Mouse (Mus musculus): ENCODE data around the gene Cnot1. TPM values are rescaled to one million over a fixed set of nuclear protein-coding genes. Genes with fewer than 3 reads are reported as not detected.

Cnot1 gene
- total RNA-seq, 2 experiments from 2014 or later: 152 to 174 TPM

DNA sequence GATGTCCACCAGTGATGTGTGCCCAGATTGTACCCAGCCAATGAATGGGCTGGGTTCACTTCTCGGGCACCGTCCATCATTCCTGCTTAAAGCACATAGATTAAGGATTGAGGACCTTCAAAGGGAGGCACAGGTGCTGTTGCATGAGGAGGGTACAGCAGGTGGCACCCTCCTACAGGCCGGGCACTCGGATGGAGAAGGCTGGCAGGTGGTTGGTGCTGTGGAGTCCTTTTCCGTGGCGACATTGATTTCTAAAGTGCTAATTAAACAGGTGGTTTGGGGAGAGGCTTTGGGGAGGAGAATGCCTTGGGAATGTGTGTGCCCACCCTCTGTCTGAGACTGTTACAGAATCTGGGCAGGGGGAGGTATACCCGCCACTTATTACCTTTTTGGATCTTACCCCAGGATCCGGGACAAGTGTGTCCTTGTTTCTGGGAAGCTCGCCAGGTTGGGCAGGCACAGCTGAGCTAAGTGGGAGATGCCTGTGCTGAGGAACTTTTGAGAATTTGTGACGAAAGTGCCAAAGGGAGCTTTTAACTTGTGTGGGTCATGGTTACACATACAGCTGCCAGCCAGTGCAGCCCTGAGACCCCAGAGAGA is 119.1 kb downstream of the Cnot1 start:
- DNase-seq: peak; percentile 71

DNA sequence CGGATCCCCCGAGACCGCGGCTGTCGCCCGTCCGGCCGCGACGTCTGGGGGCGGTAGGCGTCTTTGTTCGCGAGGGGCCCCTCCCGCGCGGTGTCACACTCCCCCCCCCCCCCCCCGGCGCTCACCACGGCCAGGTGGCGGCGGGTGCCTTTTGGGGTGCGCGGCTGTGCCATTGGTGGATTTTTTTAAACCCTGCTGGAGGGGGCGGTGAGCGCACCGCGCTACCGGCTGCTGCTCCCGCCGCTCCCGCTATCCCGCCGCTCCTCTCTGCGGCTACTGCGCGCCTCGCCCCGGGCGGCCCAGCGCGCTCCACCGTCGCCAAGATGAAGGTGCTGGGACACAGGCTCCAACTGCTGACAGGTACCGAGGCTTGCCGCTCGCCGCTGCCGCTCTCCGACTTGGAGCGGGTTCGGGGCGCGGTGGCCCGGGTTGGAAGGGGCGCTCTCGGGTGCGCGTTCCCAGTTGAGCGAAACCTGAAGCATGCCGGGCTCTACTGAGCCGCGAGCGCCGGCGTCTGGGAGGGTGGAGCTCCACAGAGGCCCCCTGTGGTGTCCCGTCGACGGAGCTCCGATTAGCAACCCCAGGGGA is 129.1 kb downstream of the Cnot1 start:
- DNase-seq: peak; percentile 15

DNA sequence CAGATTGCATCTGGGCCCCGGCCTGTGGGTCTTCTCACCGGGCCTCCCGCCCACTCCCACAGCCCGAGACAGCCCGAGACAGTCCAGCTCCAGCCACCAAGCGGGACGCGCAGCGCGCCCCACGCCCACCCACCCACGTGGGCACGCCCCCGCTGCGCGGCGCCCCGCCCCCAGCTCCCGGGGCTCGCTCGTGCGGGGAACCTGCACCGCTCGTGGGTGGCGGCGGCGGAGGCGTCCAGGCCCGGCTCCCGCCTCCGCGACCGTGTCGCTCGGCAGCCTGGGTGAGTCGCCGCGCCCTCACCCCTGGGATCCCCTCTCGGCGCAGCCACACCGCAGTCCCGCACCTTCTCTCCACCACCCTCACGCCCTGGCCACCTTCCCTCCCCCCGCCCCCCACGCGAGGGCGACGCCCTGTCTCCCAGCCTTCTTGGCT is 129.7 kb downstream of the Cnot1 start:
- no peak for DNase-seq

DNA sequence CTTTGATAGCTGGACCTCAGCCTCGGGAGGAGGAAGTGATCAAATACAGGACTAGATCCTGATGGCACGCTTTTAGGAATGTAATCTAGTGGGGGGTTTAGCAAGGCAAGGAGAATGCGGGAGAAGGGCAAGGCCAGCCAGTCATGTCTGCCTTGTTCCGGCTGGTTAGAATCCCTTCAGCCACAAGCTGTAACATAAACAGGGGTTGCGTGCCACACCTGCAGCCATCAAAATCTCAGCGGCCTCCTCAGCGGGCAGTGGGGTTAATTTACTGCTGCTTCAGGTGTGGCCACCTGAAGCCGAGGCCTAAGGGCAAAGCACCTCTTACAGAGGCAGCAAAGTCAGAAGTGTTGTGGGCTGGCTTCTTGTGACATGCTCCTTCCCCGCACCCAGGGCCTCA is 130.6 kb downstream of the Cnot1 start, which contains the start of gene Ndrg4:
Gene Ndrg4 (plus strand): TSS at position 350 of the 400 bp plus-strand sequence.
- no peak for DNase-seq

DNA sequence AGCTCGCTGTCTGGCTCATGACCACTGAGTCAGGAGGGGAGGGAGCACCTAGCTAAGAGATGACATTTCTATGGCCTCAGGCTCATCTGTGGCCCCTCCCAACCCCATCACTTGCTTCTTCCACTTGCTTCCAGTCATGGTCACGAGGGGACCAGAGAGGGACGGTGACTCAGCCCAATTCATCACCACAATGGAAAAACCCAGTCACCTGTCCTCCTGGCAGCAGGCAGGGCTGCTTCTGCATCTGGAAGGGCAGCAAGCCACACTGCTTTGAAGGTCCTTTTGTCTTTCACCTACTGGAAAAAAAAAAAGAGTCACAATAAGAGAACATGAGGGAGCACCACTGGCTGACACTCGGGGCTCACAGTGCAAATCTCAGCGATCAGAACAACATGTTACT is 134.5 kb downstream of the Cnot1 start:
- DNase-seq: no peak

DNA sequence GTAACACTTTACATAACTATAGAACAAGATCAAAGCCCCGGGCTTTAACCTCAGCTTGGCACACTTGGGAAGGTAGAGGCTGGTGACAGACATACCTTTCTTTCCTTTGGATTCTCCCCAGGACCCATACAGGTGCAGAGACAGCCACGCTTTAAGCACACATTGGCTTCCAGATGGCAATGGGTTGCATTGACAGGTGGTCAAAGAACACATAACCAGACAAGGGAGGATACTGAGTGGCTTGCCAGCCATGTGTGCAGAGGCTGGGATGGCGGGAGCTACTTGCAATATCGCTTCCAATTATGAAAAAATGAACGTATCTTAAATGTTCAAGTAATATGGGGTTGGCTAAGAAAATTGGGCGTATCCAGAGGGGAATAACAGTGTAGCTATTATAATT is 135.4 kb downstream of the Cnot1 start:
- DNase-seq: no peak

DNA sequence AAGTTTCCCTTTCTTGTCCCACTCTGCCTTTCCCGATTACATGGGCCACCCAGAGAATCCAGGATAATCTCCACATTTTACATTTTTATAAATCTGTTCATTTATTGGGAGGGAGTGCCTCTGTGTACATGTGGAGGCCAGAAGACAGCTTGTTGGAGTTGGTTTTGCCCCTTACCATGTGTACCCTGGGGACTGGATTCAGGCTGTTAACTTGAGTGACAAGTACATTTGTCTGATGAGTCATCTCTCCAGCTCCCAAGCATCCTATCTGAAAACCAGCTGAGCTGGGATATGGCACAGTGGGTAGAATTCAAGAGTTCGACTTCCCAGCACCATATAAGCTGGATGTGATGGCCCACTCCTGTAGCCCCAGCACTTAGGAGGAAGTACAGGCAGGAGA is 137.3 kb downstream of the Cnot1 start:
- no peak for DNase-seq

Small RNA genes within 50 kb of the gene (microRNA-seq; reads per million reads assigned to microRNA genes)
- gene Mir7073: 2.9 to 3.8 reads per million in 2 experiments

Other genes with a start within 250 kb of the Cnot1 start
- not detected for gene Prss54, start 231.1 kb downstream of the Cnot1 start, total RNA-seq (2021)
- gene Gins3, start 174.0 kb downstream of the Cnot1 start, total RNA-seq (2021): 1 to 10 TPM; 4.4 to 6.0 TPM
- 100 to 1,000 TPM; 324 to 340 TPM for gene Ndrg4, start 130.5 kb downstream of the Cnot1 start, total RNA-seq (2021)
- gene Setd6, start 91.6 kb downstream of the Cnot1 start, total RNA-seq (2021): 10 to 100 TPM; 13.9 to 14.7 TPM
- gene Sap18b, start 17.9 kb upstream of the Cnot1 start, total RNA-seq (2021): 100 to 1,000 TPM in 1 of 2 experiments, 10 to 100 TPM in 1; 92.4 to 102 TPM
- gene Slc38a7, start 46.1 kb upstream of the Cnot1 start, total RNA-seq (2021): 1 to 10 TPM; 7.5 to 7.9 TPM
- 100 to 1,000 TPM; 481 to 500 TPM for gene Got2, start 81.1 kb upstream of the Cnot1 start, total RNA-seq (2021)

Measured in heart, postnatal 4 days (tissue).